Mouse (Mus musculus): ENCODE measurements around the gene Daglb. TPM values are rescaled to one million over a fixed set of nuclear protein-coding genes. Genes with fewer than 3 reads are reported as not detected.

Daglb gene
- total RNA-seq, 2 experiments from 2014 or later = 32.5 to 36.1 TPM

DNA sequence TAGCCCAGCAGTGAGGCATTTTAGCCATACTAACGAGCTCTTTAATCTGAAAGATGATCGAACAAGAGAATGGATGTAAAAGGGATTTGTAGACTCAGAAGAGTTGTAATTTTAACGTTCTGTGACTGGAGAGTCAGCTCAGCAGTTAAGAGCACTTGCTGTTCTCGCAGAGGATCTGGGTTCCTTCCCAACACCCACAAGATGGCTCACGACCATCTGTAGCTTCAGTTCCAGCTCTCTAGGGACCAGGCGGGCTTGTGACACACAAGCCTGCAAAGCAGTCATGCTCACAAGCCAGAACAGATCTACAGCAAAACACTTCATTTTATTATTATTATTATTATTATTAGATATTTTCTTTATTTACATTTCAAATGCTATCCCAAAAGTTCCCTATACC is 88.5 kb downstream of the Daglb start:
- intact Hi-C loops (cut with DNase I) = no loop called here
- H3K4me3 ChIP-seq = no peak overlapping the region

GRCm38 (mm10) chr5:143555233-143555632 is 90.8 kb downstream of the Daglb start:
- no peak for DNase-seq (ENCODE audit: extremely low spot score in 1 of 2, low spot score in 2 of 2)
- intact Hi-C loops (cut with DNase I) = no loop called here
- Histone ChIP-seq H3K4me3 (no peak overlapping the region), H3K27ac (no peak overlapping the region)
- no peak for TF ChIP-seq CTCF (IDR thresholded peaks at IDR 0.05)

More for the DNA sequence above, 88.5 kb downstream of the Daglb start:
- H3K27ac ChIP-seq = peak overlapping the region; percentile 38; the same call in 1 of the 2 replicates
- TF ChIP-seq CTCF (IDR thresholded peaks at IDR 0.05) = no peak
- peak; percentile 28 to 44 for DNase-seq (ENCODE audit: extremely low spot score in 1 of 2, low spot score in 2 of 2)

Other genes starting within 250 kb of the Daglb start
- gene Spdye4a, start 237.7 kb upstream of the Daglb start, total RNA-seq (2021) = not detected
- 10 to 100 TPM; 31.4 to 32.9 TPM for gene Zfp12, start 229.4 kb upstream of the Daglb start, total RNA-seq (2021)
- 10 to 100 TPM; 20.0 to 23.4 TPM for gene Zfp316, start 194.6 kb upstream of the Daglb start, total RNA-seq (2021)
- gene Zfp853, start 171.0 kb upstream of the Daglb start, total RNA-seq (2021) = 1 to 10 TPM; 5.8 to 7.1 TPM
- gene E130309D02Rik, start 149.2 kb upstream of the Daglb start, total RNA-seq (2021) = 10 to 100 TPM; 24.2 to 25.5 TPM
- 10 to 100 TPM; 41.8 to 42.3 TPM for gene Zdhhc4, start 135.3 kb upstream of the Daglb start, total RNA-seq (2021)
- 1 to 10 TPM; 2.2 to 2.7 TPM for gene Grid2ip, start 107.2 kb upstream of the Daglb start, total RNA-seq (2021)
- gene Kdelr2, start 60.7 kb upstream of the Daglb start, total RNA-seq (2021) = 10 to 100 TPM; 33.3 to 33.4 TPM
- gene Rac1, start 63.5 kb downstream of the Daglb start, total RNA-seq (2021) = 100 to 1,000 TPM; 344 to 351 TPM
- 10 to 100 TPM; 36.7 to 36.9 TPM for gene Cyth3, start 157.9 kb downstream of the Daglb start, total RNA-seq (2021)

All from left cerebral cortex, adult 2 months (tissue).